Mouse (Mus musculus): ENCODE measurements around the gene Atf6b. TPM values are rescaled to one million over a fixed set of nuclear protein-coding genes. Genes with fewer than 3 reads are reported as not detected.

The Atf6b gene
- polyA plus RNA-seq, 2 experiments = 11.3 to 15.5 TPM

GRCm38 (mm10) chr17:34603375-34604060, 43.4 kb upstream of the Atf6b start, which contains the start of gene Rnf5:
TSS of gene Rnf5 (minus strand) at chr17:34603690.
- Histone ChIP-seq H3K9ac (replicated peaks) (peak within 1 kb of the TSS; percentile 93), H3K27ac (peak within 1 kb of the TSS; percentile 89), H3K36me3 (replicated peaks; ENCODE audit: control insufficient read depth, insufficient read depth, low read depth) (peaks cover 12% of the 10 kb centered on the region), H3K27me3 (ENCODE audit: control insufficient read depth, insufficient read depth, low read length) (no peaks in the 10 kb centered on the region), H3K4me2 (ENCODE audit: low read depth) (peak within 1 kb of the TSS; percentile 95), H3K4me1 (replicated peaks; ENCODE audit: control insufficient read depth in 2 of 2, insufficient read depth in 2 of 2, low read length in 1 of 2) (peaks cover 12 to 23% of the 10 kb centered on the region in 2 experiments), H3K4me3 (ENCODE audit: insufficient read depth in 1 of 2, low read depth in 2 of 2, low read length in 2 of 2) (peak within 1 kb of the TSS; percentile 74 to 92), H3K9me3 (ENCODE audit: control insufficient read depth, low read length) (no peaks in the 10 kb centered on the region)
- ATAC-seq (ENCODE audit: insufficient read depth) (peak; percentile 88), DNase-seq (ENCODE audit: low read depth in 3 of 3, low spot score in 3 of 3) (peak; percentile 100)
- under 1% methylated on average over 29 of the region's 30 CpGs for WGBS (ENCODE audit: insufficient replicate concordance)
- TF ChIP-seq EP300 (IDR thresholded peaks at IDR 0.05; ENCODE audit: low read depth) (peak; percentile 68), CTCF (IDR thresholded peaks at IDR 0.05; ENCODE audit: low read depth) (no peak)

- peak within 1 kb of the TSS; percentile 74 to 92 for H3K4me3 ChIP-seq (ENCODE audit: insufficient read depth in 1 of 2, low read depth in 2 of 2, low read length in 2 of 2)
- peak within 1 kb of the TSS; percentile 93 for H3K9ac ChIP-seq (replicated peaks)
- peak within 1 kb of the TSS; percentile 89 for H3K27ac ChIP-seq
- H3K36me3 ChIP-seq (replicated peaks; ENCODE audit: control insufficient read depth, insufficient read depth, low read depth) = peaks cover 12% of the 10 kb centered on the region
- peaks cover 12 to 23% of the 10 kb centered on the region in 2 experiments for H3K4me1 ChIP-seq (replicated peaks; ENCODE audit: control insufficient read depth in 2 of 2, insufficient read depth in 2 of 2, low read length in 1 of 2)
- ATAC-seq (ENCODE audit: insufficient read depth) = peak; percentile 81
- TF ChIP-seq CTCF (IDR thresholded peaks at IDR 0.05; ENCODE audit: low read depth) = no peak
- TF ChIP-seq EP300 (IDR thresholded peaks at IDR 0.05; ENCODE audit: low read depth) = no peak
- WGBS (ENCODE audit: insufficient replicate concordance) = 1% methylated on average over 30 of the region's 35 CpGs
- H3K4me2 ChIP-seq (ENCODE audit: low read depth) = peak within 1 kb of the TSS; percentile 95
- H3K27me3 ChIP-seq (ENCODE audit: control insufficient read depth, insufficient read depth, low read length) = no peaks in the 10 kb centered on the region
- no peaks in the 10 kb centered on the region for H3K9me3 ChIP-seq (ENCODE audit: control insufficient read depth, low read length)
- peak in 2 of 3 experiments; percentile 98 for DNase-seq (ENCODE audit: low read depth in 3 of 3, low spot score in 3 of 3)
These were observed 42.9 kb upstream of the Atf6b start, which contains the start of gene Agpat1 for GRCm38 (mm10) chr17:34604061-34604508. TSS of gene Agpat1 (plus strand) at chr17:34604262.

DNA sequence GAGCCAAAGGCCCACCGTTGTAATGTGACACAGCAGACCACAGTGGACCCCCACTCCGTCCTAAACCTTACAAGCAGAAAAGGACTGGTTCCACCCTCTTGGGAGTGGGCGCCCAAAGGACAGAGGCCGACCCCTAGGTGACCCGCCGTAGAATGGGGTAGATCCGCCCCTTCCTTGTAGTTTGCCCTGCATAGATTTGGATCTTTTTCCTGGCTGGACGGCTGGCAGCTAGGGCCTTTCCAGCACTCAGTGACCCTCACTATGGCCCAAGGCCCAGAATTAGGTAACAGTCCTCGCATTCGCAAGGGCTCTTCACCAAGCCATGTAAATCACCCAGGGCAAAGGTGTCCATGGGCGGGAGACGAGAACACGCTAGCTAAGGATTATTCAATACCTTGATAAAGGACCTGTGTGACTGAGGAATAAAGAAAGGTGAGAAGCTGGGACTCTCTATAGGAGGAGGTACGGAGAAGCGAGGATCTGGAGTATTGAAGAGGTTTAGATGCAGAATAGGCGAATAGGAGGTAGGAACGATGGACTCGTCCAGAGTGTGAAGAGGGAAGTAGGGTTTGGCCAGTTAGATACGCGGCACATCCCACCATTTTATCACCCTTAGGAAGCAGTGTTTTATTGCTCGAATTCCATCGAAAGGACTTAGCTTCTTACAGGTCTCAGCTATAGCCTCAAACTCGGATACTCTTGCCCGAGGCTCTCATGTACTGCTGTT, 42.3 kb upstream of the Atf6b start:
- H3K4me1 ChIP-seq (replicated peaks; ENCODE audit: control insufficient read depth in 2 of 2, insufficient read depth in 2 of 2, low read length in 1 of 2) = peaks cover 12 to 23% of the 10 kb centered on the region in 2 experiments
- 15% methylated on average over 24 of the region's 24 CpGs for WGBS (ENCODE audit: insufficient replicate concordance)
- no peak for TF ChIP-seq CTCF (IDR thresholded peaks at IDR 0.05; ENCODE audit: low read depth)
- no peak for TF ChIP-seq EP300 (IDR thresholded peaks at IDR 0.05; ENCODE audit: low read depth)
- no peaks in the 10 kb centered on the region for H3K9me3 ChIP-seq (ENCODE audit: control insufficient read depth, low read length)
- peak overlapping the region; percentile 90 for H3K9ac ChIP-seq (replicated peaks)
- no peaks in the 10 kb centered on the region for H3K27me3 ChIP-seq (ENCODE audit: control insufficient read depth, insufficient read depth, low read length)
- no peak for DNase-seq (ENCODE audit: low read depth in 3 of 3, low spot score in 3 of 3)
- H3K27ac ChIP-seq = peak overlapping the region; percentile 89
- H3K4me2 ChIP-seq (ENCODE audit: low read depth) = peak overlapping the region; percentile 79
- H3K36me3 ChIP-seq (replicated peaks; ENCODE audit: control insufficient read depth, insufficient read depth, low read depth) = peaks cover 12% of the 10 kb centered on the region
- no peak for ATAC-seq (ENCODE audit: insufficient read depth)
- H3K4me3 ChIP-seq (ENCODE audit: insufficient read depth in 1 of 2, low read depth in 2 of 2, low read length in 2 of 2) = peak overlapping the region; percentile 74 to 78

GRCm38 (mm10) chr17:34605609-34606008, 41.3 kb upstream of the Atf6b start:
- ATAC-seq (ENCODE audit: insufficient read depth) (peak; percentile 22), DNase-seq (ENCODE audit: low read depth in 3 of 3, low spot score in 3 of 3) (peak; percentile 81 to 87 (median 85))
- WGBS (ENCODE audit: insufficient replicate concordance) = under 1% methylated on average over 29 of the region's 30 CpGs
- H3K27me3 ChIP-seq (ENCODE audit: control insufficient read depth, insufficient read depth, low read length) = no peaks in the 10 kb centered on the region
- H3K4me3 ChIP-seq (ENCODE audit: insufficient read depth in 1 of 2, low read depth in 2 of 2, low read length in 2 of 2) = peak overlapping the region; percentile 74 to 78
- peak overlapping the region; percentile 79 for H3K4me2 ChIP-seq (ENCODE audit: low read depth)
- no peak for TF ChIP-seq EP300 (IDR thresholded peaks at IDR 0.05; ENCODE audit: low read depth)
- TF ChIP-seq CTCF (IDR thresholded peaks at IDR 0.05; ENCODE audit: low read depth) = no peak
- H3K36me3 ChIP-seq (replicated peaks; ENCODE audit: control insufficient read depth, insufficient read depth, low read depth) = peaks cover 8% of the 10 kb centered on the region
- H3K27ac ChIP-seq = peak overlapping the region; percentile 89
- H3K9me3 ChIP-seq (ENCODE audit: control insufficient read depth, low read length) = no peaks in the 10 kb centered on the region
- H3K9ac ChIP-seq (replicated peaks) = peak overlapping the region; percentile 90
- H3K4me1 ChIP-seq (replicated peaks; ENCODE audit: control insufficient read depth in 2 of 2, insufficient read depth in 2 of 2, low read length in 1 of 2) = peaks cover 12 to 23% of the 10 kb centered on the region in 2 experiments

Data from liver, embryonic 14.5 days (tissue).